Mouse (Mus musculus): Measurements from ENCODE around the gene Gab3. TPM values are rescaled to one million over a fixed set of nuclear protein-coding genes. Genes with fewer than 3 reads are reported as not detected.

Gab3 gene
- 2.3 and 2.7 TPM in 2 replicates for polyA plus RNA-seq (2014; fragmentation: Nextera tagmentation; extraction: Ambion mirVana)

DNA sequence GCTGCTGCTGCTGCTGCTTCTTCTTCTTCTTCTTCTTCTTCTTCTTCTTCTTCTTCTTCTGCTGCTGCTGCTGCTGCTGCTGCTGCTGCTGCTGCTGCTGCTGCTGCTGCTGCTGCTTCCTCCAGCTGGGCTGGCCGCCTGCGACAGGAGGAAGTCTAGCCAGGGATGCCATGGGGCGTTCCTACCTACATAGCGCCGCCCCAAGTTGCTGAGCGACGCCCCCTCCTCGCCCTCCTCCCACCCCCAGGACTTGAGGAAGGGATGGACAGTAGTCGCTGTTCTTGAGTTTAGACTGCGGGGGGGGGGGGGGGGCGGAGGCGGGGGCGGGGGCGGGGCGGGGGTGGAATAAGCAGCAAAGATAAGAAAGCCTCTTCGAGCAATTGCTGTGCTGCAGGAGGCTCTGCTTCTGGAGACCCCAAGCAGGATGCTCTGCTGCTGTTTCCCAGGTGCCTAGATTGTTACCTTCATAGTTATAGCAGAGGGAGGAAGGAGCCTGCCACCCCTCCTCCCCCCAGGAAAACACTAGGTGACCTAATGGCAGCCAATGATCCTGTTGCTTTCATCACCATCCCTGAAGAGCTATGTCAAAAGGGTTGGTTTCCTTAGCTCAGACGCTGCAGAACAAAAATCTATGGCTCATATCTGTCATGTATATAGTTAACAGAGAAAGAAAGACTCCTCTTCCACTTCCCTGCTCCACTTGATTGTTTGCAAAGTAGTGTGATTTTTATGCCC lies at the start of gene Gab3:
Gene Gab3, minus strand, starts transcription at position 685 of the 735 bp plus-strand sequence.
- Histone ChIP-seq H3K4me3 (ENCODE audit: low read depth, low read length) (peak within 1 kb of the TSS; percentile 41), H3K4me2 (ENCODE audit: low read depth, low read length) (peak within 1 kb of the TSS; percentile 48), H3K27me3 (ENCODE audit: control insufficient read depth, insufficient read depth, low read length) (no peaks in the 10 kb centered on the region), H3K27ac (ENCODE audit: low read depth, low read length) (no peak within 1 kb of the TSS), H3K36me3 (ENCODE audit: control insufficient read depth, insufficient read depth, low read length) (no peaks in the 10 kb centered on the region), H3K9ac (replicated peaks; ENCODE audit: low read depth, low read length) (peak within 1 kb of the TSS; percentile 47), H3K9me3 (ENCODE audit: control insufficient read depth, low read length) (no peaks in the 10 kb centered on the region), H3K4me1 (ENCODE audit: control insufficient read depth, insufficient read depth, low read length) (no peaks in the 10 kb centered on the region)
- ATAC-seq (ENCODE audit: low read depth): peak; percentile 96
- WGBS: 12% methylated on average over 6 of the region's 17 CpGs

DNA sequence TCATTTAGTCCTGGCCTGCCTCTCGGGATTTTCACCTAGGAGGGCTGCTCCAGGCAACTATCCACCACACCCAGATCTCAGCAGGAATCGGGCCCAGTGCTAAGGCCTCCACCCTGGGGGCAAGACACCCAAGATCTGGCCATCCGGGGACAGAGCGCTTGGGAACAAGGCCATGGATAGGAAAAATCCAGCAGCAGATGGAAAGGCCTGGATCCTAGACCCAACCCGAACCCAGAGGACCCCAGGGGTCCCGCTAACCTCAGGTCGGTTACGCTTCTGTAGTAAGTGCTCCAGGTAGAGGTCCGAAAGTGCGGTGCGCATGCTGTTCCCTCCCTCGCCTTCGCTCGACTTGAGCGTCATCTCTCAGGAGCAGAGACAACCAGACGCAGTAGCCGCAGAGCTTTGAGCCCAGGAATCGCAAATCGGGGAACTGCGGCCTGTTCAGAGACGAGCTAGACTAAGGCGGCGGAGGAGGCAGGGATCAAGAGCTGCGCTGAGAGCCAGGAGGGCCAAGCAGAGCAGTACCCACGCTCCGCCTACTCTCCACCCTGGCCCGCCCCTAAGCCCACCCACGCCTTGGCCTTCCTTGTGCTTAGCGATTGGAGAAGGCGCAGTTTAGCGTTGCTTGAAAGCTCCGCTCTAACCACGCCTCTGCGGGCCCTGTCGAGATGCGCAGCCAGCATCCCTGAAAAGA lies 45.4 kb upstream of the Gab3 start, which contains the start of gene Mpp1:
Gene Mpp1, minus strand, starts transcription at position 550 of the 694 bp plus-strand sequence.
- WGBS: 17% methylated on average over 35 of the region's 36 CpGs
- H3K9me3 ChIP-seq (ENCODE audit: control insufficient read depth, low read length): no peaks in the 10 kb centered on the region
- H3K4me1 ChIP-seq (ENCODE audit: control insufficient read depth, insufficient read depth, low read length): no peaks in the 10 kb centered on the region
- peak within 1 kb of the TSS; percentile 52; the same call in 1 of the 2 replicates for H3K27ac ChIP-seq (ENCODE audit: low read depth, low read length)
- peak within 1 kb of the TSS; percentile 45 for H3K4me3 ChIP-seq (ENCODE audit: low read depth, low read length)
- H3K9ac ChIP-seq (replicated peaks; ENCODE audit: low read depth, low read length): peak within 1 kb of the TSS; percentile 48
- no peaks in the 10 kb centered on the region for H3K36me3 ChIP-seq (ENCODE audit: control insufficient read depth, insufficient read depth, low read length)
- peak within 1 kb of the TSS; percentile 50 for H3K4me2 ChIP-seq (ENCODE audit: low read depth, low read length)
- no peaks in the 10 kb centered on the region for H3K27me3 ChIP-seq (ENCODE audit: control insufficient read depth, insufficient read depth, low read length)
- ATAC-seq (ENCODE audit: low read depth): peak; percentile 100

DNA sequence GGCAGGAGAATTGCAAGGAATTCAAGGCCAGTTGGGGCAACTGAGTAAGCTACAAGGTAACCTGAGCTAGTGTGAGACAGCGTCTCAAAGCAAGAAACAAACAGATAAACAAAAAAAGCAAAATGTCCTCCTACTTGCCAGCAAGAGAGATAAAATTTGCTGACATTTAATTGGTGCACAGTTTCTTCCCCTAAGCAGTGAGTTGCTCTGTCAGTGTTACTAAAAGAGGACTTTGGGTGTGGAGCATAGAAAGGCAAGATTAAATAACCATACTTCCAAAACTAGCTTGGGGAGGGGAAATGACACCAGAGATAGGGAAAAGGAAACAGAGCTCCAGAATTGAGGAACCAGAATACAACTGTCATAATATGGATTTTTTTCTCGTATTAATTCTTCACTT lies 44.2 kb upstream of the Gab3 start:
- no peak overlapping the region; the same call in 1 of the 2 replicates for H3K4me2 ChIP-seq (ENCODE audit: low read depth, low read length)
- H3K36me3 ChIP-seq (ENCODE audit: control insufficient read depth, insufficient read depth, low read length): no peaks in the 10 kb centered on the region
- no peak overlapping the region for H3K4me3 ChIP-seq (ENCODE audit: low read depth, low read length)
- 87% methylated on average over 2 of the region's 2 CpGs for WGBS
- H3K9ac ChIP-seq (replicated peaks; ENCODE audit: low read depth, low read length): no peak overlapping the region
- H3K27ac ChIP-seq (ENCODE audit: low read depth, low read length): no peak overlapping the region
- no peaks in the 10 kb centered on the region for H3K4me1 ChIP-seq (ENCODE audit: control insufficient read depth, insufficient read depth, low read length)
- no peaks in the 10 kb centered on the region for H3K9me3 ChIP-seq (ENCODE audit: control insufficient read depth, low read length)
- ATAC-seq (ENCODE audit: low read depth): no peak
- no peaks in the 10 kb centered on the region for H3K27me3 ChIP-seq (ENCODE audit: control insufficient read depth, insufficient read depth, low read length)

DNA sequence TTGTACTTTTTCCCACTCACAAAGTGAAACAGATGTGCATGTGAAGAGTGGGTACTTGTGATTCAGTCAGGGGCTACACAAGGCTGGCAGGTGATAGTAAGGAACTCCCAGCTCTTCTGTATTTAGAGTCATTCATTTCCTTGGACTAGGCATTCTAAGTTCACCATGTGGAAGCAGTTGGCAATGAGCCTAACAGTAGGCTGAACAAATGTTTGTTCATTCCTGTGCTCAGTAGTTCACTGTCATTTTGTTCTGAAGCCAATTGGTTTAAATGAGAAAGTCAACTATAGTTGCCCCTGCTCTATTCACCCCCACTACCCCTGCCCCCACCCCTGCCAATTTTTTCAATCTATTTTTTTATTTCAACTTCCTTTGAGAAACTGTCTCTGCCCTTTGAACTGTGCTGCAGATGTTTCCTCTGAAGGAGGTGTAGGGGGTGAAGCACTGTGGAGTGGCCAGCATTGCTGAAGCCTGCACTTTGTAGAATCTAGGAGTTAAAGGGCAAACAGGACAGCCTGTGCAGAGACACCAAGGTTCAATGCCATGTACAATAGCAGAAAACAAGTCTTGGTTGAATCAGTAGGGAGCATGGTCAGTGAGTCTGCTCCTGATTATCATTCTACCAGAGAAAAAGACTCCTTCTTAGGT lies 43.2 kb upstream of the Gab3 start:
- H3K27ac ChIP-seq (ENCODE audit: low read depth, low read length): no peak overlapping the region

DNA sequence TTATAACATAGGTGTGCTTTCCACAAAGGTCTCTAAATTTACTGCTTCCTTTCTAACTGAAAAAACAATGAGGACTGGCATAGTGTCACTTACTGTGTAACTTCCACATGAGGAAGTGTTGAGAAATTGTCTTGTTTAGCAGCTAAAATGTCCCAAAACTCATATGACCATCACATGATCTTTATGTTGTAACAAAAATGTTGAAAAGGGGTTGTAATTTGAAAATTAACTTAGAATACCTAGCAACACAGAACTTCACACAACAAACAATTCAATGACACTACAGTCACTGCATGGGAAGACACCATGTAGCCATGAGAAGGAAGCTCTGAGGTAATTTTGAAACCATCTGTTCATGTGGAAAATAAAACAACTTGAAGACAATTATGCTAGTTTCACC lies 41.6 kb upstream of the Gab3 start:
- H3K9me3 ChIP-seq (ENCODE audit: control insufficient read depth, low read length): no peaks in the 10 kb centered on the region
- no peaks in the 10 kb centered on the region for H3K4me1 ChIP-seq (ENCODE audit: control insufficient read depth, insufficient read depth, low read length)
- H3K27me3 ChIP-seq (ENCODE audit: control insufficient read depth, insufficient read depth, low read length): no peaks in the 10 kb centered on the region
- H3K9ac ChIP-seq (replicated peaks; ENCODE audit: low read depth, low read length): no peak overlapping the region
- no peak for ATAC-seq (ENCODE audit: low read depth)
- H3K27ac ChIP-seq (ENCODE audit: low read depth, low read length): no peak overlapping the region
- H3K4me2 ChIP-seq (ENCODE audit: low read depth, low read length): no peak overlapping the region
- H3K4me3 ChIP-seq (ENCODE audit: low read depth, low read length): no peak overlapping the region
- no peaks in the 10 kb centered on the region for H3K36me3 ChIP-seq (ENCODE audit: control insufficient read depth, insufficient read depth, low read length)

More for the DNA sequence above, 43.2 kb upstream of the Gab3 start:
- Histone ChIP-seq H3K9me3 (ENCODE audit: control insufficient read depth, low read length) (no peaks in the 10 kb centered on the region), H3K4me3 (ENCODE audit: low read depth, low read length) (no peak overlapping the region), H3K36me3 (ENCODE audit: control insufficient read depth, insufficient read depth, low read length) (no peaks in the 10 kb centered on the region), H3K27me3 (ENCODE audit: control insufficient read depth, insufficient read depth, low read length) (no peaks in the 10 kb centered on the region), H3K9ac (replicated peaks; ENCODE audit: low read depth, low read length) (no peak overlapping the region), H3K4me1 (ENCODE audit: control insufficient read depth, insufficient read depth, low read length) (no peaks in the 10 kb centered on the region), H3K4me2 (ENCODE audit: low read depth, low read length) (no peak overlapping the region)
- ATAC-seq (ENCODE audit: low read depth): no peak

DNA sequence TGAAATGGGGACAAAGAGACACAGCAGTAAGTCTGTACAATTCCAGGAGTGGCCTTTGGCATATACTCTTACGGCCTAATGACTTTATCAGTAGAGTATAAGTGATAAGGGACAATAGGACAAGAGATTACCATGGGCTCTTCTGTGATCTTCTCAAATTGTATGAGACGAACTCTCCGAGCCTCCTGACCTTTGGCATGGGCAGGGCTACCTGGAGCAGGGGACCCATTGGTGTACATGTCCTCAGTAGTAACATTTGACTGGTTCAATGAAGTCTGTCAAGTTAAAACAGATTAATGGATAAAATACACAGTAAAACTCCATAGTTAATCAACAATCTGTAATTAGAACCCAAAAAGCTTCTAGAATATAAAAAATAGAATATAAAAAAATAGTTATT lies 40.3 kb upstream of the Gab3 start:
- Histone ChIP-seq H3K4me1 (ENCODE audit: control insufficient read depth, insufficient read depth, low read length) (no peaks in the 10 kb centered on the region), H3K36me3 (ENCODE audit: control insufficient read depth, insufficient read depth, low read length) (no peaks in the 10 kb centered on the region), H3K4me2 (ENCODE audit: low read depth, low read length) (no peak overlapping the region), H3K9me3 (ENCODE audit: control insufficient read depth, low read length) (no peaks in the 10 kb centered on the region), H3K4me3 (ENCODE audit: low read depth, low read length) (no peak overlapping the region), H3K27me3 (ENCODE audit: control insufficient read depth, insufficient read depth, low read length) (no peaks in the 10 kb centered on the region), H3K9ac (replicated peaks; ENCODE audit: low read depth, low read length) (no peak overlapping the region), H3K27ac (ENCODE audit: low read depth, low read length) (no peak overlapping the region)
- 92% methylated on average over 3 of the region's 3 CpGs for WGBS
- no peak for ATAC-seq (ENCODE audit: low read depth)

DNA sequence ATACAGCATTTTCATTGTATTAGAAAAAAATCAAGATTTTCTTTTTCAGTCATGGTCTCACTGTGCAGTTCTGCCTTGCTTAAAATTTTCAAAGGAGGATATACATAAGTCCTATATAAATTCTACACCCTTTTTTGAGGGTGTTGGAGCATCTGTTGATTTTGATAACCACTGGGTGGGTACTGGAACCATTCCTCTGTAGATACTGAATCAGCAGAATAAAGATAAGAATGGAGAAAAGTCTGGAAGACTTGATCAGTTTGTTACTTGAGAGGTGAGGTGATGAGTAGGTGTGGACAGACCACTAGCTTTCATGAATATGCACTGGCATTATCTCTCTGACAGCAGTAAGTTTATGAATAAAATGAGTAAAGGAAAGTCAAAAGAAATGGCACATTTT lies 30.3 kb upstream of the Gab3 start:
- no peaks in the 10 kb centered on the region for H3K36me3 ChIP-seq (ENCODE audit: control insufficient read depth, insufficient read depth, low read length)
- no peak overlapping the region for H3K4me2 ChIP-seq (ENCODE audit: low read depth, low read length)
- H3K27ac ChIP-seq (ENCODE audit: low read depth, low read length): no peak overlapping the region
- ATAC-seq (ENCODE audit: low read depth): no peak
- H3K4me1 ChIP-seq (ENCODE audit: control insufficient read depth, insufficient read depth, low read length): no peaks in the 10 kb centered on the region
- no peak overlapping the region for H3K4me3 ChIP-seq (ENCODE audit: low read depth, low read length)
- no peak overlapping the region for H3K9ac ChIP-seq (replicated peaks; ENCODE audit: low read depth, low read length)
- H3K9me3 ChIP-seq (ENCODE audit: control insufficient read depth, low read length): no peaks in the 10 kb centered on the region
- no peaks in the 10 kb centered on the region for H3K27me3 ChIP-seq (ENCODE audit: control insufficient read depth, insufficient read depth, low read length)

DNA sequence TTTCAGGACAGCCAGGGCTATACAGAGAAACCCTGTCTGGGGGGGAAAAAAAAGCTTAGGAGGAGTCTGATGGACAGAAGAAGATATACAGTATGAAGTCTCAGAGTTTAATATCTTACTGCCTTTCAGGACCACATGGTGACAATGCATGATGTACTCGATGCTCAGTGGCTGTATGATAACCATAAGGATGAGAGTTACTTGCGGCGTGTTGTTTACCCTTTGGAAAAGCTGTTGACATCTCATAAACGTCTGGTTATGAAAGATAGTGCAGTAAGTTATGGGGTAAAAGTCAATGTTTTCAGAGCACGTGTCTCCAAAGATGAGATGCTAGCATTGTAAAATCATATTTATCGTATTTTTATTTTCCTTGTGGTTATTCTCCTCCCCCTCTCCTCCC lies 17.0 kb upstream of the Gab3 start:
- ATAC-seq (ENCODE audit: low read depth): no peak
- H3K9me3 ChIP-seq (ENCODE audit: control insufficient read depth, low read length): no peaks in the 10 kb centered on the region
- H3K9ac ChIP-seq (replicated peaks; ENCODE audit: low read depth, low read length): no peak overlapping the region
- no peak overlapping the region for H3K4me2 ChIP-seq (ENCODE audit: low read depth, low read length)
- peaks cover 3% of the 10 kb centered on the region; the same call in 1 of the 2 replicates for H3K4me1 ChIP-seq (ENCODE audit: control insufficient read depth, insufficient read depth, low read length)
- H3K4me3 ChIP-seq (ENCODE audit: low read depth, low read length): no peak overlapping the region
- H3K36me3 ChIP-seq (ENCODE audit: control insufficient read depth, insufficient read depth, low read length): no peaks in the 10 kb centered on the region
- H3K27me3 ChIP-seq (ENCODE audit: control insufficient read depth, insufficient read depth, low read length): no peaks in the 10 kb centered on the region
- WGBS: 93% methylated on average over 6 of the region's 6 CpGs
- H3K27ac ChIP-seq (ENCODE audit: low read depth, low read length): no peak overlapping the region

DNA sequence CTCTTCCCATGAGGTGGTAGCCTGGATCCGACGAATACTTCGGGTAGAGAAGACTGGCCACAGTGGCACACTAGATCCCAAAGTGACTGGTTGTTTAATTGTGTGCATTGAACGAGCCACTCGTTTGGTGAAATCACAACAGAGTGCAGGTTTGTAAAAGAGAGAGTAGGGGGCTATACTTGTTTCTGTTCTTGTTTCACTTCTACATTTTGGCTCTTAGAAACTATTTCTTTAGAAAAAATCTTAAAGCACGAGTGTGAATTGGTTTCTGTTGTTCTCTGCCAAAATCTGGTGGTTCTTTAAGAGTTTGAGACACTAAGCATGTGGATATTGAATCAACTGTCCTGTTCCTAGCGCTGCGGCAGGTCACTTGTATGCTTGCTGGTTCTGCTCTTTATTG lies 13.5 kb upstream of the Gab3 start:
- Histone ChIP-seq H3K9ac (replicated peaks; ENCODE audit: low read depth, low read length) (no peak overlapping the region), H3K27ac (ENCODE audit: low read depth, low read length) (no peak overlapping the region), H3K9me3 (ENCODE audit: control insufficient read depth, low read length) (no peaks in the 10 kb centered on the region), H3K4me1 (ENCODE audit: control insufficient read depth, insufficient read depth, low read length) (peaks cover 5% of the 10 kb centered on the region; the same call in 1 of the 2 replicates), H3K27me3 (ENCODE audit: control insufficient read depth, insufficient read depth, low read length) (no peaks in the 10 kb centered on the region), H3K4me3 (ENCODE audit: low read depth, low read length) (no peak overlapping the region), H3K4me2 (ENCODE audit: low read depth, low read length) (no peak overlapping the region), H3K36me3 (ENCODE audit: control insufficient read depth, insufficient read depth, low read length) (no peaks in the 10 kb centered on the region)
- whole genome bisulfite sequencing: 90% methylated on average over 8 of the region's 8 CpGs
- ATAC-seq (ENCODE audit: low read depth): no peak
